Mouse (Mus musculus): ENCODE measurements at regions not wholly inside any gene's neighbourhood (a gene's known extent, or its start where the extent isn't known, plus 50 kb on each side); places are given as distances from the start of the nearest gene placed in this dataset.

DNA sequence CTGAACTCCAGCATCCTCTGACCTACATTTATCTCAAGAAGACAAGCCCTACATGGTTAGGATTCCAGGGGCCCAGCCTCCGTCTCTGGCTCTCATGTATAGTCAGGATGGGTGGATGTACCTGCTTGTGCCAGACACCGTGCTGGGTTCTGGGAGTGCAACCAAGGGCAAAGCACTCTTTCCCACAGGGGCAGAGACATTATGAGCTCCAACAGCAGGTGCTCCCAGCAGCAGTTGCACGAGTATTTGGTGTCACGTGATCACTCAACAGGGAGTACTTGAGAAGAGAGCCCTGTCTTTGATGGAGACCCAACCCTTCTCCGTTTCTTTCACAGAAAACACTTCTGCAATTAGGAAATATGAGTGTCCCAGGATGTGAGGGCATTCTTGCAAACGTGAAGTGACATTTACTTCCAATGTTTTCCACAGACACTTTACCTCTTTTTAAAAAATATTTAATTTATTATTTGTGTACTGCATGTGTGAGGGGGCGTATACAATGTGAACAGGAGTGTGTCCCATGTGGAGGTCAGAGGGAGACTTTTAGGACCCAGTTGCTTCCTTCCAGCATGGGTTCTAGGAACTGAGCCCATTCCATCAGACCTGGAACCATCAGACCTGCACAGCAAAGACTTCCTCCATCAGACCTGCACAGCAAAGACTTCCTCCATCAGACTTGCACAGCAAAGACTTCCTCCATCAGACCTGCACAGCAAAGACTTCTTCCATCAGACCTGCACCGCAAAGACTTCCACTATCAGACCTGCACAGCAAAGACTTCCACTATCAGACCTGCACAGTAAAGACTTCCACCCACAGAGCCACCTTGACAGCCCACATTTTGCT is 95.5 kb upstream of the Cpm start:
- WGBS, result 77% methylated on average over 8 of the region's 8 CpGs
- no peak overlapping the region for H3K27ac ChIP-seq
- no peaks in the 10 kb centered on the region for H3K4me1 ChIP-seq
- no peak overlapping the region for H3K9ac ChIP-seq
- H3K9me3 ChIP-seq (replicated peaks), result no peaks in the 10 kb centered on the region
- no peaks in the 10 kb centered on the region for H3K36me3 ChIP-seq
- no peak overlapping the region for H3K4me3 ChIP-seq (replicated peaks)
- H3K27me3 ChIP-seq, result no peaks in the 10 kb centered on the region
- no peak for ATAC-seq (replicated peaks; ENCODE audit: low FRiP score)
- no peak overlapping the region for H3K4me2 ChIP-seq

DNA sequence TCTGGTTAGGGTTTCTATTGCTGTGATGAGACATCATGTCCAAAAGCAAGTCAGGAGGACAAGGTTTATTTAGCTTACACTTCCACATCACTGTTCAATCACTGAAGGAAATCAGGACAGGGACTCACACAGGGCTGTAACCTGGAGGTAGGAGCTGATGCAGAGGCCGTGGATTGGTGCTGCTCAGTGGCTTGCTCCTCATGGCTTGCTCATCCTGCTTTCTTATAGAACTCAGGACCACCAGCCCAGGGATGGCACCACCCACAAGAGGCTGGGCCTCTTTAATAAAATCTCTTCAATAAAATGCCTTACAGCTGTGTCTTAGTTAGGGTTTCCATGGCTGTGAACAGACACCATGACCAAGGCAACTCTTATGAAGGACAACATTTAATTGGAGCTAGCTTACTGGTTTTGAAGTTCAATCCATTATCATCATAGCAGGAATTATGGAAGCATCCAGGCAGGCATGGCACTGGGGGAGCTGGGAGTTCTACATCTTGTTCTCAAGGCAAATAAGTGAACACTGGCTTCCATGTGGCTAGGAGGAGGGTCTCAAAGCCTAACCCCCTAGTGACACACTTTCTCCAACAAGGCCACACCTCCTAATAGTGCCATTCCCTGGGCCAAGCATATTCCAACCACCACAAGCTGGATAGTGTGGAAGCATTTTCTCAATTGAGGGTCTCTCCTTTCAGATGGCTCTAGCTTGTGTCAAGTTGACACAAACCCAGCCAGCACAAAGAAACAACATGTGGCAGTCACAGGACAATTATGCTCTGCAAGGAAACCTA is 96.4 kb upstream of the Cpm start:
- Histone ChIP-seq H3K4me1 (no peaks in the 10 kb centered on the region), H3K27ac (no peak overlapping the region), H3K36me3 (no peaks in the 10 kb centered on the region), H3K9ac (no peak overlapping the region), H3K27me3 (no peaks in the 10 kb centered on the region), H3K4me3 (replicated peaks) (no peak overlapping the region), H3K9me3 (replicated peaks) (no peaks in the 10 kb centered on the region), H3K4me2 (no peak overlapping the region)
- no peak for ATAC-seq (replicated peaks; ENCODE audit: low FRiP score)
- 100% methylated on average over 1 of the region's 1 CpGs for WGBS

DNA sequence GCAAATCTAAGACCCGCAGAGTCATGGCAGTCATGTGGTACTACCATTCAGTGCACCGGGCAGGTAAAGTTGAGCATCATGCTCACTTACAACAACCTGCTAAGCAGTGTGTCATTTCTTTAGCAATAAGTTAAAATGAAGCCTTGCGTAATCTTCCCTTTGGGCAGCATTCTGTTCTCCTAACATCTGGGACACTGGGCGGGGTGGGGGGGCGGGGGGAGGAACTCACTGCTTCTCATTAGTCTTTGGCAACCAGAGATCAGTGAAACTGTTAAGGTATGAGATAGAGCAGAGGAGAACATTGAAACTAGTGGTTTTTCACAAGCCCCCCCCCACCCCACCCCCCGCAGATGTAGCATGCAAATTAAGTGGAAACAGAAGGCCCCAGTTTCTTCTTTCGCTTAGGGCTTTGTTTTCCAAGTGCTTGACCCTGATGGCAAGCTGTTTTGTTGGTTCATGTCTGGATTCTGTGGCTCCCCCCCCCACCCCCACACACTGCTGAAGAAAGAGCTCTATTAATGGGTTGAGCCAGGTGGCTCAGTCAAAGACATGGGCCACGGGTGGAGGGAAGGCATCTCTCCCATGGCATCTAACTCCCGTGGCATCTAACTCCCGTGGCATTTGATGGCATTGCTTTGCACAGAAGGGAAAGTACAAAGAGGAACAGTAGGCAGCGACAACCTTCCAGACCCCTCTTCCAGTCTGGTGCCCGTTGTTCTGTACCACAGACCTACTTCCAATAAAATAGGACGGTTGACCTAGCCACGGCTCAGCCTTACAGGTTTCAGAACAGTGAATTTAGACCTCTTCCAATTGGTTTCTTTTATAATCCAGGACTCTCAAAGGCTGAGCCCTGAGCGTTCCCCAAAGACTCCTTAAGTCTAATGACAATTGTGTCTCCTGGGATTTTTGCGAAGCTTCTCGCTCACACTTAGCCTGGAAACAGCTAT is 97.2 kb upstream of the Cpm start:
- Histone ChIP-seq H3K9ac (no peak overlapping the region), H3K27ac (no peak overlapping the region), H3K27me3 (no peaks in the 10 kb centered on the region), H3K4me2 (no peak overlapping the region), H3K4me1 (no peaks in the 10 kb centered on the region), H3K9me3 (replicated peaks) (no peaks in the 10 kb centered on the region), H3K36me3 (no peaks in the 10 kb centered on the region), H3K4me3 (replicated peaks) (no peak overlapping the region)
- ATAC-seq (replicated peaks; ENCODE audit: low FRiP score), result no peak
- WGBS, result 89% methylated on average over 17 of the region's 17 CpGs

DNA sequence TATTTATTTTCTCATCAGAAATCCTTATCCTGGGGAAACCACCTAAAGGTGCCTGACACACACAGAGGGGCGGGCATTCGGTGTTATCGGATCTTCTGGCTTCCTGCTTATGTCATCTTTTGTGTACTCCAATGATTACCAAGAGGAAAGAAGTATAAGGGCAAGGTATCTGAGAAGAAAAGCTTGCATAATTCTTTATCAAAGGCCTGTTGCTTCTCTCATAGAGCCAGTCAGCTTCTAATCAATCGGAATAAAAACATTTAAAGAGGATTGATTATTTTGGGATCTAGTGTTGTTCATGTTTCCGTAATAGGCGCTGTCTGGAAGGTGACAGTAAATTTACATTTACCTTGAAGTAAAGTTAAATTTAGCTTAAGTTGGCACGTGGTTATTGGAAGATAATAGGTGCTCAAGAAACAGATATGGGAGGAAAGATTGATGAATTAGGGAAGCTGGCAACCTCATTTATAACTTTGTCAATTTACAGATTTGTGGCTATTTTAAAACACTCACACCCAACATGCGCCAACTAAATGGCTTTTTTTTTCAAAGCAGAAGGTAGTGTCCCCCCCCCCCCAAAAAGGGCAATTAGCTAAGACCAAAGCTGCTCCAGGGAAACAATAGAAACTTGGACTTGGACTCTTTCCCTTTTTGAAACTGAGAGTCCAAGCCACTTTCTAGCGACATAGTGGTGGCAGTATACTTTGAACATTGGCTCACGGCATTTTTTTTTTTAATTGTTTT is 98.3 kb upstream of the Cpm start:
- WGBS, result 83% methylated on average over 10 of the region's 10 CpGs
- Histone ChIP-seq H3K27ac (no peak overlapping the region), H3K27me3 (no peaks in the 10 kb centered on the region), H3K4me1 (peaks cover 5% of the 10 kb centered on the region), H3K9me3 (replicated peaks) (no peaks in the 10 kb centered on the region), H3K4me3 (replicated peaks) (no peak overlapping the region), H3K36me3 (no peaks in the 10 kb centered on the region), H3K4me2 (no peak overlapping the region), H3K9ac (no peak overlapping the region)
- ATAC-seq (replicated peaks; ENCODE audit: low FRiP score), result no peak

DNA sequence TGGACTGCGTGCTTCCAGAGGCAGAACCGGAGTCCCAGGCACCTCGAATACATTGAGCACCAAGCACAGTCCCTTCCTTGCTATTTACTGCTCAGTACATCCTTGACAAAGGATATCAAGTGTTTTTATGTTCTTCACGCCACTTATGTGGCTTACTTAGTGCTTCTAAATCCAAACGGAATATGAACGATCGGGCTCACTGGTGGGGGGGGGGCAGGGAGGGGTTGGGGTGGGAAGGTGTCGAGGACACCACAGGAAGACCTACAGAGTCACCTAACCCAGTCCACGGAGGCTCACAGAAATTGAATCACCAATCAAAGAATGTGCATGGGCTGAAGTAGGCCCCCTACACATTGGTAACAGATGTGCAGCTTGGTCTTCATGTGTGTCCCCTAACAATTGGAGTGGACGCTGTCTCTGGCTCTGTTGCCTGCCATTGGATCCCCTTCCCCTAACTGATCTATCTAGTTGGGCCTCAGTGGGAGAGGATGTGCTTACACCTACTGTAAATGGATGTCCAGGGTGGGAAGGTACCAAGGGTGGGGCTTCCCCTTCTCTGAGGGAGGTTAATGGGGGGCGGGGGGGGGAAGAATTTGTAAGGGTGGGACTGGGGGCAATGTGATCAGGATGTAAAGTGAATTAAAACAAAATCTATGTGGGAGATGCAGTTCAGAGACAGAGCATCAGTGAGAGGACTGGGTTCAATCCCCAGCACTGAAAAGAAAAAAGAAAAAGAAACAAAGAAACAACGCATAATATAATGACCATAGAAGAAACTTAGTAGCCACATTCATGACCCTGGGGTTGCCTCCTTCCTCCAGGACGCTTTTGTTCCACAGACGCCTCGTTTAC is 99.1 kb upstream of the Cpm start:
- no peak overlapping the region for H3K27ac ChIP-seq
- no peak overlapping the region for H3K4me3 ChIP-seq (replicated peaks)
- no peaks in the 10 kb centered on the region for H3K9me3 ChIP-seq (replicated peaks)
- no peak overlapping the region for H3K9ac ChIP-seq
- peaks cover 5% of the 10 kb centered on the region for H3K4me1 ChIP-seq
- H3K36me3 ChIP-seq, result no peaks in the 10 kb centered on the region
- WGBS, result 81% methylated on average over 15 of the region's 15 CpGs
- no peaks in the 10 kb centered on the region for H3K27me3 ChIP-seq
- no peak for ATAC-seq (replicated peaks; ENCODE audit: low FRiP score)
- H3K4me2 ChIP-seq, result no peak overlapping the region

DNA sequence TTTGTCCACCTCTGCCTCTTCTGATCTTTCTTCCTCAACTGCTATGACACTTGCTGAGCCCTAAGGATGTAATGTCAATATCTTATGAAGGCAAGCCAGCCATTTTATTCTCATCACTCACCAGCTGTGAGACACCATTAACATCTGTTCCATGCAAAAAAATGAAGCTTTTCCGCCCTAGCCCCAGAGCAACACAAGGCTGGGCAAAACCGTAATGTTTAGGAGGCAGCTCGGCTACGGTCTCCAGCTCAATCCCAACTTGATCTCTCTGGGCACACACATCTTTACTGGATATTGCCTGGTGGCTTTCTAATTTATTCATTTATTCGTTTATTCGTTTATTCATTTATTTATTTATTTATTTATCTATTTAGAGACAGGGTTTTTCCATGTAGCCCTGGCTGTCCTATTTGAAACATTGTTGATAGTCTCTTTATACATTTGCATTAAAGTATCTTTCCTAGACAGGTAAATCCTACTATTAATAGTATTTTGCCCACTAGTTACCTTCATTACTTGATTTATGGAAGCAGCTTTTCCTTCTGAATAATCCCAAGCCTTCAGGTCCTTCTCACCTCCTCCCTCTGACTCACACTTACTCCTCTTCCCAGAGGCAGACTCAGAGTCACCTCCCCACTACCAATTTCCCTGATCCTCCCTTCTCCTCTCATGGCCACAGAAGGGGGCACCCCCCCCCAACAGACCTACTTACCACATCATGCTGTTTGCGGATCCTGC is 99.9 kb upstream of the Cpm start:
- H3K9ac ChIP-seq, result no peak overlapping the region
- no peak overlapping the region for H3K4me2 ChIP-seq
- H3K4me3 ChIP-seq (replicated peaks), result no peak overlapping the region
- no peaks in the 10 kb centered on the region for H3K9me3 ChIP-seq (replicated peaks)
- ATAC-seq (replicated peaks; ENCODE audit: low FRiP score), result no peak
- H3K27me3 ChIP-seq, result no peaks in the 10 kb centered on the region
- peaks cover 5% of the 10 kb centered on the region for H3K4me1 ChIP-seq
- no peak overlapping the region for H3K27ac ChIP-seq
- no peaks in the 10 kb centered on the region for H3K36me3 ChIP-seq
- 88% methylated on average over 7 of the region's 7 CpGs for WGBS

DNA sequence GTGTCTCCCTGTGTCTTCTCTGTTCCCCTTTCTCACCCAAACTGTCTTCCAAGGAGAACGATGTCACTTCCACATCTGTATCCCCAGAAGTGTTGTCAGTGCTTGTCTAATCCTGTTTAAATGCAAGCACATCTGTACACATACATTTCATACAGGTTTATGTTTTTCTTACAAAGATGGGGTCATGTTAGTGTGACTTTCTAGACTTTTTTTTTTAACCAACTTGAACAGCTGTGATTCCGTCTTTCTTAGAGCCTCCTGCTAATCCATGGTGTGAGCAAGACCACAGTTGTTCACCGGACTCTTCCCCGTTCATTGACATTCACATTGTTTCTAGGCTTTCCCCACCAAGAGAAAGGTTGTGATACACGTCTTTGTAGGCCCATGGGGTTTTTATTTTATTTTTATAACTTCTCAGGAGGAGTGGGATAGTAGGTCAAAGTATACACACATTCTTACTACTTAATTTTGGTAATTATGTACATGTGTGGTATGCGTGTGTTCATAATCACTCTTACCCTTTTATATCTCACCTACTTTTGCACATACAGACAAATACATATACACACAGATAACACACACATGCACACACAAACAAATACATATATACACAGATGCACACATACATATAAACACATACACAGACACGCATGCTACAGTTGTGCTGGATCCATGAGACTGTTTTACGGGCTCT is 100.6 kb upstream of the Cpm start:
- Histone ChIP-seq H3K27me3 (no peaks in the 10 kb centered on the region), H3K4me2 (no peak overlapping the region), H3K27ac (no peak overlapping the region), H3K9ac (no peak overlapping the region), H3K36me3 (no peaks in the 10 kb centered on the region), H3K4me1 (peaks cover 5% of the 10 kb centered on the region), H3K9me3 (replicated peaks) (no peaks in the 10 kb centered on the region), H3K4me3 (replicated peaks) (no peak overlapping the region)
- WGBS, result 85% methylated on average over 8 of the region's 8 CpGs
- no peak for ATAC-seq (replicated peaks; ENCODE audit: low FRiP score)

DNA sequence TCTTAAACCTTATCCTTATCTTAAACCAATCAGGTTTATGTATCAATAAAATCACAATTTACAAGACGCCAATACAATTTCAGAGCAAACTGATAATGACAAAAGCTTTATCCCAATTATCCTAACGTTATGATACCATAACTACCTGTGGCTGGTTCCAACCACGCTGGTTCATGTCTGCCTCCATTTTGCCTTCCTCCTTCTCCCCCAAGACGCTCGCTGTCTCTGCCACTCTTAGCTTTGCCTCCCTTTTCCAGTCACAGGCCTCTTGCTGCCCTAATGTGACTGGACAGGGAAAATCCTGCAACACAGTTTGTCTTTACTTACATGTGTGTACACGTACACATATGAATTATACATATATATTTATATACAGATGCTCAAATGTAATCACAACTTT is 101.3 kb upstream of the Cpm start:
- Histone ChIP-seq H3K4me1 (peaks cover 5% of the 10 kb centered on the region), H3K27me3 (no peaks in the 10 kb centered on the region), H3K4me2 (no peak overlapping the region), H3K4me3 (replicated peaks) (no peak overlapping the region), H3K9ac (no peak overlapping the region), H3K9me3 (replicated peaks) (no peaks in the 10 kb centered on the region), H3K27ac (no peak overlapping the region), H3K36me3 (no peaks in the 10 kb centered on the region)
- no peak for ATAC-seq (replicated peaks; ENCODE audit: low FRiP score)
- WGBS, result 90% methylated on average over 6 of the region's 6 CpGs

DNA sequence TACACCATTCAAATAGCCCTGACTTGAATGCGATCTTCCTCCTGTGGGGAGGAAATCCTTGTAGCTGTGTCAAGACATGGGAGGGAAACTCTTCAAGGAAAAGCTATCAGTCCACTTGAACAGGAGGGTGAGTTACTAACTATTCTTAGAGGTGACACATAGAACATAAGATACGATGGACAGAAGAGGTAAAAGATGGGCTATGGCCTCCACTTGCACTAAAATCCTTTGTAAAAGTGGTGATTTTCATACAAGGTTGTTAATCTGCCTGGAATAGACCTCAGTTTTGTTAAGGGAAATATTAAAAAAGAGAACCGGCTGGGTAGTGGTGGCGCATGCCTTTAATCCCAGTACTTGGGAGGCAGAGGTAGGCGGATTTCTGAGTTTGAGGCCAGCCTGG is 102.1 kb upstream of the Cpm start:
- WGBS, result 93% methylated on average over 5 of the region's 5 CpGs
- ATAC-seq (replicated peaks; ENCODE audit: low FRiP score), result no peak

DNA sequence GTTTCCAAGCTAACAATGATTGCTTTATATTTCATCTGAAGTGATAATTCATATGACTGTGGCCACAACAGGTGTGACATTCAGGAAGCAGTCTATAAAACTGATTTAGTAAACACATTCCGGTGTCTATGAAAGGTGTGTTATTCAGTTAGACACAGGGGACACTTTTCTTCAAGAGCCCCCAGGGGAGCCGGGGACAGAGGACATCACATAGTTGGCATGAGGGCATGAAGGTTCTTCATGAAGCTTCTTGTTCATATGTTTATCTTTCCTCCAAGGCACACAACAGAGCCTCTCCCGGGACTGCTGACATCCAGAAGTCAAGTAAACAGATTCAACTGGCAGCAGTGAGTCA is 102.5 kb upstream of the Cpm start:
- Histone ChIP-seq H3K4me2 (no peak overlapping the region), H3K27me3 (no peaks in the 10 kb centered on the region), H3K36me3 (no peaks in the 10 kb centered on the region), H3K27ac (no peak overlapping the region), H3K9me3 (replicated peaks) (no peaks in the 10 kb centered on the region), H3K4me3 (replicated peaks) (no peak overlapping the region), H3K9ac (no peak overlapping the region), H3K4me1 (peaks cover 5% of the 10 kb centered on the region)
- ATAC-seq (replicated peaks; ENCODE audit: low FRiP score), result no peak
- 59% methylated on average over 3 of the region's 3 CpGs for WGBS

More for the DNA sequence above, 102.1 kb upstream of the Cpm start:
- H3K36me3 ChIP-seq, result no peaks in the 10 kb centered on the region
- no peak overlapping the region for H3K9ac ChIP-seq
- no peaks in the 10 kb centered on the region for H3K9me3 ChIP-seq (replicated peaks)
- H3K27me3 ChIP-seq, result no peaks in the 10 kb centered on the region
- no peak overlapping the region for H3K4me3 ChIP-seq (replicated peaks)
- no peak overlapping the region for H3K4me2 ChIP-seq
- peaks cover 5% of the 10 kb centered on the region for H3K4me1 ChIP-seq
- H3K27ac ChIP-seq, result no peak overlapping the region
